Mouse (Mus musculus): ENCODE measurements around the gene Tmem86b. TPM values are rescaled to one million over a fixed set of nuclear protein-coding genes. Genes with fewer than 3 reads are reported as not detected.
A peak's percentile ranks its signal among the peaks of the same experiment; 100 is the strongest.

The Tmem86b gene
- polyA plus RNA-seq, 2 experiments = 1.4 to 17.2 TPM

DNA sequence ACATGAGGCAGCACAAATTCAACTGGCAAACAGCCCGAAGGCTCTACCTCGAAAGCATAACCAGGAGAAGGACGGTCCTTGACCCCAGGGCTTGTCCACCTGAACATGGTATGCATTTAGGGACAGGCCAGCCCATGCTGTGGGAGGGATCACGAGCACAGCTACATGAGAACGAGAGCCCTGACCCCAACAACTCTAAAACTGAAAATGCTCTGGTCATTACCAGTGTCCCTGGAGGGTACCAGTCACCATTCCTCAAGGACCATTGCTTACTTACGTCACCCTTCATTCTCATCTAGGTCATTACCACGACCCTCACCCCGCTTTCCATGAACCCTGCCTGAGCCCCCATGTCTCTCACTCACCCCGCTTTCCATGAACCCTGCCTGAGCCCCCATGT lies 37.9 kb upstream of the Tmem86b start:
- no peak overlapping the region for H3K4me3 ChIP-seq (replicated peaks; ENCODE audit: low read length)
- no peaks in the 10 kb centered on the region for H3K4me1 ChIP-seq (ENCODE audit: control insufficient read depth, insufficient read depth, low read length)
- H3K36me3 ChIP-seq (ENCODE audit: control insufficient read depth, insufficient read depth, low read length) = peaks cover 61% of the 10 kb centered on the region
- no peaks in the 10 kb centered on the region for H3K27me3 ChIP-seq (ENCODE audit: control insufficient read depth, insufficient read depth, low read length)
- DNase-seq (ENCODE audit: low spot score) (no peak), ATAC-seq (ENCODE audit: low FRiP score, low read depth) (no peak)
- no peak for TF ChIP-seq POLR2A (IDR thresholded peaks at IDR 0.05; ENCODE audit: borderline replicate concordance, extremely low read depth, insufficient read depth, insufficient read length)
- no peaks in the 10 kb centered on the region for H3K9me3 ChIP-seq (ENCODE audit: control insufficient read depth, low read length)
- WGBS = 97% methylated on average over 8 of the region's 9 CpGs
- H3K27ac ChIP-seq (replicated peaks; ENCODE audit: low read depth, low read length) = no peak overlapping the region
- H3K9ac ChIP-seq (ENCODE audit: low read depth, low read length, severe bottlenecking) = no peak overlapping the region
- H3K4me2 ChIP-seq (replicated peaks; ENCODE audit: low read depth, low read length, severe bottlenecking) = no peak overlapping the region

GRCm38 (mm10) chr7:4668506-4668905 lies 37.3 kb upstream of the Tmem86b start:
- H3K27ac ChIP-seq (replicated peaks; ENCODE audit: low read depth, low read length) = no peak overlapping the region
- TF ChIP-seq POLR2A (IDR thresholded peaks at IDR 0.05; ENCODE audit: borderline replicate concordance, extremely low read depth, insufficient read depth, insufficient read length) = no peak
- peaks cover 57% of the 10 kb centered on the region for H3K36me3 ChIP-seq (ENCODE audit: control insufficient read depth, insufficient read depth, low read length)
- no peak overlapping the region for H3K9ac ChIP-seq (ENCODE audit: low read depth, low read length, severe bottlenecking)
- no peak overlapping the region for H3K4me3 ChIP-seq (replicated peaks; ENCODE audit: low read length)
- no peaks in the 10 kb centered on the region for H3K27me3 ChIP-seq (ENCODE audit: control insufficient read depth, insufficient read depth, low read length)
- ATAC-seq (ENCODE audit: low FRiP score, low read depth) = no peak
- WGBS = 95% methylated on average over 8 of the region's 8 CpGs
- H3K4me2 ChIP-seq (replicated peaks; ENCODE audit: low read depth, low read length, severe bottlenecking) = no peak overlapping the region
- no peaks in the 10 kb centered on the region for H3K9me3 ChIP-seq (ENCODE audit: control insufficient read depth, low read length)
- no peak for DNase-seq (ENCODE audit: low spot score)
- H3K4me1 ChIP-seq (ENCODE audit: control insufficient read depth, insufficient read depth, low read length) = no peaks in the 10 kb centered on the region

GRCm38 (mm10) chr7:4666871-4667270 lies 35.6 kb upstream of the Tmem86b start:
- no peaks in the 10 kb centered on the region for H3K9me3 ChIP-seq (ENCODE audit: control insufficient read depth, low read length)
- ATAC-seq (ENCODE audit: low FRiP score, low read depth) (no peak), DNase-seq (ENCODE audit: low spot score) (no peak)
- no peak overlapping the region for H3K27ac ChIP-seq (replicated peaks; ENCODE audit: low read depth, low read length)
- H3K4me1 ChIP-seq (ENCODE audit: control insufficient read depth, insufficient read depth, low read length) = no peaks in the 10 kb centered on the region
- 94% methylated on average over 5 of the region's 5 CpGs for WGBS
- H3K27me3 ChIP-seq (ENCODE audit: control insufficient read depth, insufficient read depth, low read length) = no peaks in the 10 kb centered on the region
- H3K36me3 ChIP-seq (ENCODE audit: control insufficient read depth, insufficient read depth, low read length) = peaks cover 58% of the 10 kb centered on the region
- H3K9ac ChIP-seq (ENCODE audit: low read depth, low read length, severe bottlenecking) = no peak overlapping the region
- no peak overlapping the region for H3K4me3 ChIP-seq (replicated peaks; ENCODE audit: low read length)
- H3K4me2 ChIP-seq (replicated peaks; ENCODE audit: low read depth, low read length, severe bottlenecking) = no peak overlapping the region
- TF ChIP-seq POLR2A (IDR thresholded peaks at IDR 0.05; ENCODE audit: borderline replicate concordance, extremely low read depth, insufficient read depth, insufficient read length) = no peak

GRCm38 (mm10) chr7:4663742-4664141 lies 32.5 kb upstream of the Tmem86b start:
- WGBS = 88% methylated on average over 2 of the region's 2 CpGs
- peaks cover 7% of the 10 kb centered on the region for H3K4me1 ChIP-seq (ENCODE audit: control insufficient read depth, insufficient read depth, low read length)
- no peak overlapping the region for H3K9ac ChIP-seq (ENCODE audit: low read depth, low read length, severe bottlenecking)
- TF ChIP-seq POLR2A (IDR thresholded peaks at IDR 0.05; ENCODE audit: borderline replicate concordance, extremely low read depth, insufficient read depth, insufficient read length) = no peak
- H3K4me3 ChIP-seq (replicated peaks; ENCODE audit: low read length) = no peak overlapping the region
- no peak overlapping the region for H3K4me2 ChIP-seq (replicated peaks; ENCODE audit: low read depth, low read length, severe bottlenecking)
- DNase-seq (ENCODE audit: low spot score) (no peak), ATAC-seq (ENCODE audit: low FRiP score, low read depth) (no peak)
- no peak overlapping the region for H3K27ac ChIP-seq (replicated peaks; ENCODE audit: low read depth, low read length)
- H3K9me3 ChIP-seq (ENCODE audit: control insufficient read depth, low read length) = no peaks in the 10 kb centered on the region
- H3K36me3 ChIP-seq (ENCODE audit: control insufficient read depth, insufficient read depth, low read length) = peaks cover 41% of the 10 kb centered on the region
- H3K27me3 ChIP-seq (ENCODE audit: control insufficient read depth, insufficient read depth, low read length) = no peaks in the 10 kb centered on the region

- ATAC-seq (ENCODE audit: low FRiP score, low read depth) = no peak
- WGBS = 66% methylated on average over 8 of the region's 8 CpGs
- DNase-seq (ENCODE audit: low spot score) = no peak
- TF ChIP-seq POLR2A (IDR thresholded peaks at IDR 0.05; ENCODE audit: borderline replicate concordance, extremely low read depth, insufficient read depth, insufficient read length) = no peak
- H3K4me3 ChIP-seq (replicated peaks; ENCODE audit: low read length) = no peak overlapping the region
- no peak overlapping the region for H3K27ac ChIP-seq (replicated peaks; ENCODE audit: low read depth, low read length)
- peaks cover 36% of the 10 kb centered on the region for H3K36me3 ChIP-seq (ENCODE audit: control insufficient read depth, insufficient read depth, low read length)
- peaks cover 7% of the 10 kb centered on the region for H3K4me1 ChIP-seq (ENCODE audit: control insufficient read depth, insufficient read depth, low read length)
- H3K9ac ChIP-seq (ENCODE audit: low read depth, low read length, severe bottlenecking) = no peak overlapping the region
- H3K27me3 ChIP-seq (ENCODE audit: control insufficient read depth, insufficient read depth, low read length) = no peaks in the 10 kb centered on the region
- no peak overlapping the region for H3K4me2 ChIP-seq (replicated peaks; ENCODE audit: low read depth, low read length, severe bottlenecking)
- no peaks in the 10 kb centered on the region for H3K9me3 ChIP-seq (ENCODE audit: control insufficient read depth, low read length)
Measured at GRCm38 (mm10) chr7:4663179-4663578, 32.0 kb upstream of the Tmem86b start.

DNA sequence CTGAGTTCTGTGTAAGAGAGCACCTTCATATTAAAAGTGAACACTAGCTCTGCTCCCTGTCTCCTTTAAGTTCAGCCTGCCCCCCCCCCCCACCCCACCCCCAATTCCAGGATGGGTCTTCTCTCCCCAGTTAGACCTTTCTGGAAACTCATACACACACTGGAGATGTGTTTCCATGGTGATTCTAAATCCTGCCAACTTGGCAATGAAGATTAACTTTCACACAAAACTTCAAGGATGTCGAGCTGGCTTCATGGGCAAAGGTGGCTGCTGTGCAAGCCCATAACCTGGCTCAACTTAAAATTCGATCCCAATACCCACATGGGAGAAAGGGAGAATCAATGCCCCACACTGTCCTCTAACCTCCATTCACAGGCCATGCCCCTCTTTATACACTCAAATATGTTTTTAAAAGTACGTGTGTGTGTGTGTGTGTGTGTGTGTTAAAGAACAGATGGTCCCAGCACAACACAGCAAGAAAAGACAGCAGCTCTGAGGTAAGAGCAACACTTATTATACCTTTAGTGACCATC lies 28.8 kb upstream of the Tmem86b start:
- no peak for TF ChIP-seq POLR2A (IDR thresholded peaks at IDR 0.05; ENCODE audit: borderline replicate concordance, extremely low read depth, insufficient read depth, insufficient read length)
- ATAC-seq (ENCODE audit: low FRiP score, low read depth) (no peak), DNase-seq (ENCODE audit: low spot score) (peak; percentile 18)
- Histone ChIP-seq H3K27ac (replicated peaks; ENCODE audit: low read depth, low read length) (peak overlapping the region; percentile 97), H3K36me3 (ENCODE audit: control insufficient read depth, insufficient read depth, low read length) (peaks cover 24% of the 10 kb centered on the region), H3K4me3 (replicated peaks; ENCODE audit: low read length) (peak overlapping the region; percentile 88), H3K4me1 (ENCODE audit: control insufficient read depth, insufficient read depth, low read length) (peaks cover 16% of the 10 kb centered on the region), H3K9me3 (ENCODE audit: control insufficient read depth, low read length) (no peaks in the 10 kb centered on the region), H3K27me3 (ENCODE audit: control insufficient read depth, insufficient read depth, low read length) (no peaks in the 10 kb centered on the region), H3K9ac (ENCODE audit: low read depth, low read length, severe bottlenecking) (peak overlapping the region; percentile 94), H3K4me2 (replicated peaks; ENCODE audit: low read depth, low read length, severe bottlenecking) (peak overlapping the region; percentile 90)
- WGBS = 57% methylated on average over 3 of the region's 3 CpGs
